Mouse (Mus musculus) granulocyte monocyte progenitor cell, adult 5-6 weeks (primary cell): Measurements from ENCODE around the gene Golga2. TPM values are rescaled to one million over a fixed set of nuclear protein-coding genes. Genes with fewer than 3 reads are reported as not detected.

ENCODE experiments used
- ATAC-seq: replicated peaks from 2 replicates; pipeline ENCODE4 v1.8.0; 2016; ENCODE audit warnings: mild to moderate bottlenecking, moderate TSS enrichment, inconsistent platforms; ENCODE audit not compliant: poor library complexity, severe bottlenecking
- total RNA-seq, 2 experiments: library from RNA; stranded (forward) in 1 of 2; stranded (reverse) in 1 of 2; fragments of 200-712, 200-1000 nt in 1 of 2; fragments of >200 nt in 1 of 2; fragmentation: Nextera tagmentation in 1 of 2; gene quantifications; 2 replicates each; pipeline ENCODE4 v1.2.3; 2014 to 2017

Golga2 gene
- total RNA-seq (2014; fragmentation: Nextera tagmentation) (32.2 and 38.0 TPM in 2 replicates), total RNA-seq (2017) (49.7 and 50.9 TPM in 2 replicates)

DNA sequence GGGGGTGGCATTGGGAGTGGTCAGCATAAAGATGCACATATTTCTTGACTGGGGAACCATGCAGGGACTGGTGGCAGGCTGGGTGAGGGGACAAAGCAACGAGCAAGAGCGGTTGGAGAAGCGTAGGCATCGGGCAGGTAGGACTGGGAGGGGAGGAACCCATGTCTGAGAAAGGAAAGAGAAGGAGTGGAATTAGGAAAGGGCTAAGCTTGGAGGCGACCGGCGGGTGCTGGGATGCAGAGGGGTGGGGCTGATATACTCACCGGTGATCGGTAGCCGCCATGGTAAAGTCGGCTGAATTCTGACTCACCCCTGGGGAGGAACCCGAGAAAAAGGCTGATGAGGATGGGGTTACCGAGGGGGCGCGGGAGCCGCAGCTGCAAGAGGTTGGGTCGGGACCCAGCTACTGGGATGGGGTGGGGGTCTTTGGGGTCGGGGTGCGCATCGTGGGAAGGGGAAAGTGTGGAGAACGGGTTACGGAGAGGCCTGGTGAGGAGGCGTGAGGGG lies at the start of gene Golga2:
Gene Golga2, plus strand, starts transcription at position 51 of the 507 bp plus-strand sequence.
- ATAC-seq = no peak; the same call in 1 of the 2 replicates

DNA sequence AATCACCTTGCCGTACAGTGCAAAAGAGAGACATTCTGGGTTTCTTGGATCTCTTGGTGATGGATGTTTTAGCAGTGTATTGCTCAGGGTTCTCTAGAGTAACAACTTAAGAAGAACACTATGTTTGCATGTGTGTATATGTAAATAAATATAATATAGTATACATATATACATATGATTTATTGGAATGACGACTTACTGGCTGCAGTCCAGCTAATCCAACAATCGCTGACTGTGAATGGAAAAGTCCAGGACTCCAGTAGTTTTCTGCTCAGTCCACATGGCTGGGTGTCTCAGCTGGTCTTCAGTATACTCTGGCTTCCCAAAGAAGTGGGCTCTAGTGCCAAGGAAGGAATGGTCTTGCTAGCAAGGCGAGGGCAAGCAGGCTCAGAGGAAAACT lies 49.6 kb upstream of the Golga2 start:
- no peak for ATAC-seq

DNA sequence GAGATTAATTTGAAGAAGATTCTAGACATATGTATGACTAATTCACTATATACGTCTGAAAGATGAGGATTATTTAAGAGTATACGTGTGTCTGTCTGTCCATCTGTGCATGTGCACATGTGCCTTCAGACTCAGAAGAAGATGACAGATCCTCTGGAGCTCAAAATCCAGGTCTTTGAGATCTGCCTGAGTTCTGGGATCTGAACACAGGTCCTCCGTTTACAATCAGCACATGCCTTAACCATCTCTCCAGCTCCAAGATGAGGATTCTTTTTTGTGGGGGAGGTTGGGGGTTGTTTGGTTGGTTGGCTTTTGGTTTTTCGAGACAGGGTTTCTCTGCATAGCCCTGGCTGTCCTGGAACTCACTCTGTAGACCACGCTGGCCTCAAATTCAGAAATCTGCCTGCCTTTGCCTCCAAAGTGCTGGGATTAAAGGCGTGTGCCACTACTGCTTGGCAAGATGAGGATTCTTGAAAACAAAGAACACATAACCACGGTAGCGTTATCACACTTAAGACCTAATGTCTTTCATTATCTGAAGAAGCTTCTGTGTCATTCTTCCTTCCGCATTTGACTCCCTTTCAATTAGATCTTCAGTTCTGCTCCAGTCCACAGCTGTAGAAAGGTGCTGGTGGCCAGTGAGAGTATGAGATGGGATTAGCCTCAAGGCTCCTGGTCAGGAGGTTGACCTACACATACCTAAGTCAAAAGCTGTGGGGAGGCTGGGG lies 48.3 kb upstream of the Golga2 start:
- ATAC-seq = no peak

DNA sequence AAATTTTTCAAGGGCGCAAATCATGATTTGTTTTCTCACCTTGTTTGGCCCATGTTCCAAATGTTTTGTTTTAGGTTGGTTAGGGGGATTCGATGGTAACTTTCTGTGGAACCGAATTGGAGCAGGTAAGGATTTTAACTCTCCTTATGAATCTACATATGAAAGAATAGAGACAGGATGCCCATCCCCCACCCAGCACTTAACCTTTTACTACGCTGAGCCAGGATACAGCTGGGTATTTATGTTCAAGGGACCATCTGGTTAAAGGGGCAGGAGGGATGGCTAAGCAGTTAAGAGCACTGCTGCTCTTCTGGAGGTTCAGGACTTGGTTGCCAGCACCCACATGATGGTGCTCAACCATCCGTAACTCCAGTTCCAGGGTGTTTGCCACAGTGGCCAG lies 46.6 kb upstream of the Golga2 start:
- ATAC-seq = no peak

DNA sequence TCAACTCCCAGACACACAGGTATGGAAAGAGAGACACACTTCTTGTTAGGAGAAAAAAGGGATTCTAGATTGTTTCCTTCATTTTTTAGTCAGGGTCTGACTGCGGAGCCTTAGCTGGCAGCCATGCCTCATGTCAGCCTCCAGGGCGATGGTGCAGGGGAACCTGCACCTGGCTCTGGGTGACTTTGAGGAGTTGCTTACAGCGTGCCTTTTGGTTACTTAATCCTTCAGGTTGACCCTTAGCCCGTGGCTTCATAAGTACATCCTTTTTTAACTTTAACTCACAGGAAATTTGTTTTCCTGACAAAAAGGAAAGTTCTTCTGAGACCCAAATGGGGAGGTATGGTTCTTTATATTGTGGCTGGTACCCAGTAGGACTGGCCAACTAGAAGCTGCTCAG lies 44.2 kb upstream of the Golga2 start:
- ATAC-seq = no peak

DNA sequence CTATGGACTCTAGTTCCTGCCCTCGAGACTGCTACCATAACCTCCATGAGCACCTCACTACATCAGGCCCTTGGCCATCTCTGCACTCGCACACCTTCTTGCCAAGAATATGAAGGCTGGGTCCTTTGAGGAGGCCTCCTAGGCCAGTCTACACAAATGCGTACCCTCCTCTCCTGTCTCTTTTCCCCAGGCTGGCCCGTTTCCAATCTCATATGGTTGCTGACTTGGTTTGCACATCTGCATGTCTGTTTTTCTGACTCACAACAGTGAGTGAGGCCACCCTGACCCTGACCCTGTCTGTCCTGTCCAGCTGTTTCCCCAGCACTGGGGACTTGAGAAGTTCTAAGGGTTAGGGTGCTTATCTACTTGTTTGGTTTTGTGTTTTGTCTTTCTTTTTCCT lies 40.4 kb upstream of the Golga2 start:
- no peak for ATAC-seq

DNA sequence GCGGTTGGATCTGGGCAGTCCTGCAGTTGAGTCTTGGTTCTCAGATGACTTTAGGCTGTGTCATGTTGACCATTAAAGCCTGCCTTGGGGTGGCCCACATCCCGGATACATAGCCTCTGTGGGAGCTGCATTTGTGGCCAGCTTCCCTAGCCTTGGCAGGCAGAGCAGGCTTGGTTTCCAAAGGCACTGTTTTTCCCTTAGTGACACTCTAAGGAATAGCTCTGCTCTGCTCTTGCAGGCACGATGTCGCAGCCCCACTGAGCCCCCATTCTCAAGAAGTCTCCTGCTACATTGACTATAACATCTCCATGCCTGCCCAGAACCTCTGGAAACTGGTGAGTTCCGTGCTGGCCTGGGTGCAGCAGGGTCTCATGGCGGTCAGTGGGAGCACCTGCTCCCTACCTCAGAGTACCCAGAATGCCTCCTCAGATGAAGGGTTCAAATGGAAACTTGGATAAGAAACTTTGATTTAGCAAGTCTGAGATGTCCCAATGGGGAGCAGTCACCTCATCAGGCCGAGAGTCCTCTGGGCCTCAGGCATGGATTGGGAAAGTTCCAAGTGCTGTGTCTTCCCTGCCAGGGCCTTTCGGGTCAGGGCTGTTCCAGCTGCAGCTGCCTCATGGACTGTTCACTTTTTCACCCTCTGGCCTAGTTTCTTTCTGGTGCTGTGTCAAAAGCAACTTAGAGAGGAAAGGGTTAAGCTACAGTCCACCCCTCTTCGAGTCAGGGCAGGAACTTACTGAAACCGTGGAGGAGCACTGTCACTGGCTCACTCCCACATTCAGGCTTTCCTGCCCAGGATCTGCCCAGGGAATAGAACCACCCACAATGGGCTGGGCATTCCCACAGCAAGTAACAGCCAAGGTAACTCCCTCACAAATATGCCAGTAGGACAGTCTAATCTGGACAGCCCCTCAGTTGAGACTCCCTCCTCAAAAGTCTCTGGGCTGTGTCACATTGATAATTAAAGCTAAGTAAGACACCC lies 38.5 kb upstream of the Golga2 start:
- ATAC-seq = no peak

DNA sequence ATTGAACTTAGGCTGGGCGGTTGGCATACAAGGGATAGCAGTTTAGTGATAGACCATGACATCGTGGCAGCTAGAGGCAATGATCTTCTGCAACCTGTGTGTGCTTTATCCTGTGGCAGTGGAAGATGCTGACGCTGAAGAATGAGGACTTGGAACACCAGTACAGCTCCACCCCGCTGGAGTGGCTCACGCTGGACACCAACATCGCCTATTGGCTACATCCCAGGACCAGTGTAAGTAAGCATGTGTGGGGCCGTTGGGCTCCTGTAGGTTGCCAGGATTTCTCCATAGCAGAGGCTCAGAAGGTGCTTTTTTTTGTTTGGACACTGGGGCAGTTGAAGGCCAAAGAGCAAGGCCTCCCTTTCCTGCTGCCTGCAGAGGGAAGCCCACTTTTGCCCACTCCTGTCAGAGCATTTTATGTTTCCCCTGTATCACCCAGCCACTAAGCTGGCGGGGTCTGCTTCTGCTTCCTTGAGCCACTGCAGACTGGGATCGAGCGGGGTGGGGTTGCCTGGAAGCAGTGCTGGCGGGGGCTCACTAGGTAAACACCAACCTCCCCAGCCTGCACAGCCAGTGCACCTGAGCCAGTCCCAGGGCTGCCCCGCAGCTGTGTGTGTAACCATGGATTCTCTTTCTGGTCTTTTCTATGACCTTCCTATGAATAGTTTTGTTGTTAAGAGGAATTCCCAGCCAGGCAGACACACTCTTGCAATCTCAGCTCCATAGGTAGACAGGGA lies 35.2 kb upstream of the Golga2 start:
- no peak for ATAC-seq

DNA sequence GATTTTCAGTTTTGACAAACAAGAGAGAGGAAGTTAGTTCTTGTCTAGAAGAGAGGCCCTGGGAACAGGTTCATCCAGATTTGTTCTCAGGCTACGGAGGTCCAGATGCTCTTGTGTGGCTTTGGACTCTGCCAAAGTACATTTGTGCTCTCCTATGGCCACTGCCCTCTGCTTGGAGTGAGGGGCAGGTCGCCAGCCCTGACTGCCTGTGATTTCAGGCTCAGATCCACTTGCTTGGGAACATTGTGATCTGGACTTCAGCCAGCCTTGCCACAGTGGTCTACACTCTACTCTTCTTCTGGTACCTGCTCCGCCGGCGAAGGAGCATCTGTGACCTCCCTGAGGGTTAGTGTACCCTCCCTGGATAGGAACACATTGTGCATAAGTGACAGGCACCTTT lies 34.5 kb upstream of the Golga2 start:
- ATAC-seq = no peak

DNA sequence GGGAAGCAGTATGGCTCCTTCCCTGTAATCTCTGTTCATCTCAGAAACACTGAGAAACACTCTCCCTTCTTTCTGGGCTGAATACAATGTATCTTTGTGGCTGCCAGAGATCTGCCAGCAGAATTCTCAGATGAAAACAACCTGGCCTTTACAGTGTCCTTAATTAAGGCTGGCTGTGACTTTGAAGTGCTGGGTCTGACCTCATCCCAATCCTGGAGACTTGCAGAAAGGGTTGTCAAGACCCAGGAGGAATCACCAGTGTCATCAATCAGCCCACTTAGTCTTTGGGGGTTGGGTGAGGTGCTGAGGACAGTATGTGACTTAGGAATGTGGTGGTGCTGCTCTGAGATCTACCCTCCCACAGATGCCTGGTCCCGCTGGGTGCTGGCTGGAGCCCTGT lies 33.8 kb upstream of the Golga2 start:
- ATAC-seq = no peak

DNA sequence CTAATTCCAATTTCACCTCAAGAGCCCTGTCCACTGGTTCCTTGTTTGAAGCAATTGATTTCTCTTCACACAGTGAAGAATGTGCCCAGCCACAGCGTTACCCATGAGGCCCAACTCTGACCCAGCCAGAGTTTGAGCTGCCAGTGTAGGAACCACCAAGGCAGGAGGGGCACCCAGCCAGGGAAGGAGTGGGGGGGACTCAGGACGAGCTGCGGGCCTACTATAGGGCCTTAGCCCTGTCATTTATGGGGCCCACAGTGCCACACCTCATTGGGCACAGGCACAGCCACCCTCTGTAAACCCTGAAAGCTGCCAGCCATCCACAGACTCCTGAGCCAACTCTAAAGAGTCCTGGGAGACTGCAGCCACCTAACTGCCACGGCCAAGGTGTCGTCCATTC lies 32.6 kb upstream of the Golga2 start:
- ATAC-seq = no peak

DNA sequence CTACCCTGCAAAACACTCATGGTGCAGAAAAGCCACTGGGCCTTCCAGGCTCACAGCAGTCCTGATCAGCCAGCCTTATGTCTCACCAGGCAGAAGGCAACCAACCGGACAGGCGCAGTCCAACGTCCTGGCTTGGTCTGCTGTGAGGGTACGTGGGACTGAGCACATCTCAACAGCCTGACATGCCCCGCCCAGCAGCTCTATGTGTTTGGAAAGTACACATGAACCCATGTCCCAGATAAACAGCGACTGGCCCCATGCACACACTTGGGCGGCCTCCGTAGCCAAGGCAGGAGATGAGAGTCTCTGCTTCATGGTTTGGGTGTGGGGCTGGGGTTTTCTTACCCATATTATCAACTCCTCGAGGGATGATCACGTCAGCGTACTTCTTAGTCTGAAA lies 30.9 kb upstream of the Golga2 start:
- no peak for ATAC-seq

DNA sequence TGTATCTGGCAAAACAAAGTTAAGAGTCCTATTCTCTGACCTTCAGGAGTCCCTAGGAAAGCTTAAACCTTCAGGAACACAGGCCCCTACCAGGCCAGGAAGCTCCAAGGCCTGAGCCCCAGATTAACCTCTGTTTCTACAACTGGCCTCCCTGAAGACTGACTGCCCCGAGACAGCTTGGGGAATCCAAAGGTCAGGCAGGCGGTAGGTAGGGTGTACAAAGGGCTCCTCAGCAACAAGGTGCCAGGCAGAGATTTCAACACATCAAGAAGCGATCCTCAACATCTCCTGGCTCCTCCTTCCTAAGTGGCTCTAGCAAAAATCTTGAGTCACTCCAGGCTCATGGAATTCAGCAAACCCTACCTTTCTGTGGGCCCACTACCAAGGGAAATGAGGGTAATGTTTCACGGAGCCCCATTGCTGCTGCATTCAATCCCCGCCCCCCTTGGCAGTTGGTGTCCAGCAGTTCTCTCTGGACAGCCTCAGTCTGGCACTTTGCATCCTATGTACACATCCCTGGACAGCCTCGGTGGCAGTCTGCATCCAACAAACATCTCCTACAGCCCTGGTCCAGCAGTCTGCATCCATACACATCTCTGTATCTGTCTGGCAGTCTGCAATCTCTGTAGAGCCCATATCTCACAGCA lies 28.2 kb upstream of the Golga2 start:
- no peak for ATAC-seq

DNA sequence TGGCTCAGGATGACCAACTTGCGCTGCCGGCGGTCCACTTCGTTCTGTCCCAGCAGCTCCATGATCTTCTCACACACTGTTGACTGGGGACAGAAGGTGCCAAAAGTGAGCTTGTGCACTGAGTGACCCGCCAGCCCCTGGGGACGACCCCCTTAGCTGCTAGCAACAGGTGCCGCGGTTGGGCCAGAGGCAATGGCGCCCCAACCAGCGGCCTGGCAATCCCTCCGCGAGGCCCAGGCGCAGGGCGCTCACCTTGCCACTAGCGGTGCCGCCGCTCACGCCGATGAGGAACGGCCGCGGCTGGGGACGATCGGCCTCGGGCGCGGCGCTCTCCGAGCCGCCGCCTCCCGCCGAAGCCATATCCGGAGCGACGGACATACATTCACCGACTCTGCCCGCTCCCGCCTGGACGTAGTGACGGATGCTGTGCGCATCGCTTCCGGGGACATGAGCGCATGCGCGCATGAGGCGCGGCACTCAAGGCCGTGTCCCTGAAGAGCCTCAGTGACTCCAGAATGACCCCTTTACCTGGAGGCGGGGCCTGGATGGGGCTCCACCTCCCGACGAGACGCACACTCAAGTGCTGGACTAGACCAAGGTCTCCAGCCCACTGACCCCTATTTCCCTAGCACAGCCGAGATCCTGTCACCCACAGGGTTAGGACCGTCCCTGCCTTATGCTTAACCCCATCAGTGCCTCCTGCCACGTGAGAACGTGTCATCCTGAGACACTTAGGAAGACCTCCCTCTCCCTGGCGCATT lies 27.3 kb upstream of the Golga2 start, which contains the start of gene Uck1:
Gene Uck1, minus strand, starts transcription at position 503 of the 761 bp plus-strand sequence.
- ATAC-seq = peak; percentile 81

DNA sequence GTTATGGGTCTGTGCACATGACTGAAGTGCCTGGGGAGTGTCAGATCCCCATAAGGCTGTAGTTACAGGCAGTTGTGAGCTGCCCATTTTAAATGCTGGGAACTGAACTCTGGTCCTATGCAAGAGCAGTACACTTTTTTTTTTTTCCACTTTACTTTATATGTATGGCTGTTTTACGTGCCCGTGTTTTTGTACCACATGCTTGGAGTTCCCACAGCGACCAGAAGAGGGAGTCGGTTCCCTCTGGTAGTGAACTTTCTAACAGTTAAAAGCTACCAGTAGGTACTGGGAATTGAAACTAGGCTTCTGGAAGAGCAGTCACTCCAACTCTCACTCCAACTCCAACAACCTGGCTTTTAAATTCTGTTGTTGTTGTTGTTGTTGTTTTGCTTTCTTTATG lies 26.5 kb upstream of the Golga2 start:
- ATAC-seq = peak; percentile 41

DNA sequence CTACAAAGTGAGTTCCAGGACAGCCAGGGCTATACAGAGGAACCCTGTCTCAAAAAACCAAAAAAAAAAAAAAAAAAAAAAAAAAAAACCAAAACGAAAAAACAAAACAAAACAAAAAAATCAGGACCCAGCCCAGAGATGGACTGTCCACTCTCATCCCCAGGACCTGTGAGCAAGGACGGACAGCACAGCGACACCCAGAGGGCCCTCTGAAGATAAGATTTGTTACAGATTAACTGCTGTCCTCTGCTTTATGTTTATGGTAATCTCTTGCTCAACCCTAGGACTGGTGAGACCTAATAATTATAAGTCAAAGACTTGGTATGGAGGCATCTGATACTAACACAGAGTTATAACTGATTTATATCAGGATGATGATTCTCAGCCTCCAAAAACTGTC lies 11.4 kb upstream of the Golga2 start:
- no peak for ATAC-seq

DNA sequence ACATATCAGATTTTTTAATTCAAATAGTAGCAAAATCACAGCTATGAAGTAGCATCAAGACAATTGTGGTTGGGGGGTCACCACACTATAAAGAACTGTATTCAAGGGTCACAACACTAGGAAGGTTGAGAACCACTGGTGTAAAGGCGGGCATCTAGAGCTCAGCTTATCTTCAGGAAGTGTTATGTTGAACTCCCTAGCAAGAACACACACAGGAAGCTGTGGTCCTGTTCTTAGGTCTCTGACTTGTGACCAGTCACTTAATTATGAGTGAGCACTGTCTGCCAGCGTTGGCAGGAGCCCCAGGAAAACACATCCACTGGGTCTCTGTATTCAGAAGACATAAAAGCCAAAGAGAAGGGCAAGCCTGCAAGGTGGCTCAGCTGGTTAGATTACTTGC lies 4.9 kb upstream of the Golga2 start:
- no peak for ATAC-seq

DNA sequence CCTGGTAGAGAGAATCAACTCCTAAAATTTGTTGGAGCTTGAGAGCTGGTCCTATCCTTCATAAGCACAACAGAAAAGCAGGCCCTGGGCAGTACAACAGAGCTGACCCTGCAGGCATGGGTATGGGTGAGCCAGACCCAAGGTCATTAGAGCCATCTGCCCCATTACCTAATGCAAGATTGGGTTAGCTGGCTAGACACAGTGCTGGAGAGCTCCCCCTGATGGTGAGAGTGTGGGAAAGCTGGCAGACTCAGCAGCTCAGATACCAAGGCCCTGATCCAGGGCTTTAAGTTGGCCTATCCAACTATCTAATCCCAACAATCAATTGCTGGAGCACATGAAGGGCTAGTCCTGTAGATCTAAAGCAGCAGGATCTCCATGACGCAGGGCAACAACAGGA lies 4.5 kb upstream of the Golga2 start:
- peak; percentile 83 for ATAC-seq

DNA sequence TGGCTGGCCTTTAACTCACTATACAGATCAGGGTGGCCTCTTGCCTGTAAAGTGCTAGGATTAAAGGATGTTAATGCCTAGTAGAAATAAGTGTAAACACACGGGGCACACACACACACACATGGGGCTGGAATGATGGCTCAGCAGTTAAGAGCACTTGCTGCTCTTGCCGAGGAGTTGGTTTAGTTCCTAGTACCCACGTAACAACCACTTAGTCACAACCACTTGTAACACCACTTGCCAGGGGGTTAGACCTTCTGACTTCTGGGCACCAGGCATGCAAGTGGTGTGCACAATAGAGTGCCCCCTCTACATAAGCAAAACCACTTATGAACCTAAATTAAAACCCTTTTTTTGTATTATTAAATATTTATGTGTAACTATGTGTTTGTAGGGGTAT lies 3.2 kb upstream of the Golga2 start:
- ATAC-seq = no peak
